Mouse (Mus musculus): ENCODE results near the gene Slc7a12. TPM values are rescaled to one million over a fixed set of nuclear protein-coding genes. Genes with fewer than 3 reads are reported as not detected.

Gene Slc7a12
- not detected for polyA plus RNA-seq (2012; fragmentation: generic; extraction: Trizol)

GRCm38 (mm10) chr3:14480397-14480796 lies at the start of gene Slc7a12:
Slc7a12 (plus strand) TSS chr3:14480697.

Other genes starting within 250 kb of the Slc7a12 start
- 10 to 100 TPM; 29.9 to 78.5 TPM for gene 1810022K09Rik, start 130.6 kb downstream of the Slc7a12 start, polyA plus RNA-seq (2012; fragmentation: generic; extraction: Trizol)
- 10 to 100 TPM; 17.7 to 55.0 TPM for gene Car13, start 161.0 kb downstream of the Slc7a12 start, polyA plus RNA-seq (2012; fragmentation: generic; extraction: Trizol)

Measured in C3H10T1/2 (cell line).